Mouse (Mus musculus) forebrain, postnatal 0 days (tissue): ENCODE results near the gene Tmc5. TPM values are rescaled to one million over a fixed set of nuclear protein-coding genes. Genes with fewer than 3 reads are reported as not detected.

Experiments
- ATAC-seq: fragments of 200-750 bp; cut with Nextera tagmentation; 2 replicates; pipeline ENCODE4 v1.8.0; 2017; ENCODE audit warnings: mild to moderate bottlenecking, moderate library complexity
- DNase-seq: peaks from one replicate; pipeline ENCODE4 v3.0.0-alpha.2; 2015
- H3K27ac ChIP-seq: fragments of 300-500 bp; sonication (generic); 2 replicates; pipeline ENCODE4 v1.5.1; 2014; ENCODE audit warnings: low read depth, mild to moderate bottlenecking, antibody characterized with exemption, low read length, moderate library complexity, mixed read lengths
- H3K27me3 ChIP-seq: fragments of 300-500 bp; sonication (generic); 2 replicates; pipeline ENCODE4 v1.6.1; 2014; ENCODE audit warnings: mild to moderate bottlenecking, low read length, mixed read lengths; ENCODE audit not compliant: insufficient read depth
- H3K36me3 ChIP-seq: fragments of 300-500 bp; sonication (generic); 2 replicates; pipeline ENCODE4 v1.6.1; 2014; ENCODE audit warnings: mild to moderate bottlenecking, moderate library complexity; ENCODE audit not compliant: insufficient read depth
- H3K4me1 ChIP-seq: fragments of 300-500 bp; sonication (generic); 2 replicates; pipeline ENCODE4 v1.6.1; 2014; ENCODE audit warnings: antibody characterized with exemption; ENCODE audit not compliant: insufficient read depth
- H3K4me2 ChIP-seq: fragments of 300-500 bp; sonication (generic); 2 replicates; pipeline ENCODE4 v1.6.1; 2014; ENCODE audit warnings: low read depth, mild to moderate bottlenecking, moderate library complexity
- H3K4me3 ChIP-seq: fragments of 300-500 bp; sonication (generic); 2 replicates; pipeline ENCODE4 v1.5.1; 2014; ENCODE audit warnings: low read depth, low read length, mixed read lengths
- H3K9ac ChIP-seq: fragments of 300-500 bp; sonication (generic); 2 replicates; pipeline ENCODE4 v1.6.1; 2014; ENCODE audit warnings: mild to moderate bottlenecking
- H3K9me3 ChIP-seq: fragments of 300-500 bp; sonication (generic); 2 replicates; pipeline ENCODE4 v1.6.1; 2016; ENCODE audit warnings: low read length
- CTCF ChIP-seq: sonication (generic); IDR thresholded peaks from 2 replicates; pipeline ENCODE4 v1.5.1; 2016; ENCODE audit warnings: antibody characterized with exemption, control low read depth, low read depth
- whole genome bisulfite sequencing: fragments of 180-500 bp; shearing (Covaris S2); extraction: QIAGEN DNeasy Blood & Tissue Kit; methylation state at CpG from one replicate; pipeline ENCODE4 v1.1.7; 2014; 5-methylcytosine and 5-hydroxymethylcytosine counted together
- polyA plus RNA-seq: library from polyadenylated mRNA; unstranded; fragments of >200 nt; fragmentation: Nextera tagmentation; extraction: Ambion mirVana; gene quantifications from 2 replicates; pipeline ENCODE4 v1.2.1, GENCODE M21; 2015
- total RNA-seq: library from RNA; depleted of rRNA; stranded (reverse); fragments of >200 nt; gene quantifications from 2 replicates; pipeline ENCODE4 v1.2.3, GENCODE M21; 2014

Tmc5 gene
- total and polyA plus RNA-seq, 2 experiments from 2014 or later, result 0.19 to 0.38 TPM

DNA sequence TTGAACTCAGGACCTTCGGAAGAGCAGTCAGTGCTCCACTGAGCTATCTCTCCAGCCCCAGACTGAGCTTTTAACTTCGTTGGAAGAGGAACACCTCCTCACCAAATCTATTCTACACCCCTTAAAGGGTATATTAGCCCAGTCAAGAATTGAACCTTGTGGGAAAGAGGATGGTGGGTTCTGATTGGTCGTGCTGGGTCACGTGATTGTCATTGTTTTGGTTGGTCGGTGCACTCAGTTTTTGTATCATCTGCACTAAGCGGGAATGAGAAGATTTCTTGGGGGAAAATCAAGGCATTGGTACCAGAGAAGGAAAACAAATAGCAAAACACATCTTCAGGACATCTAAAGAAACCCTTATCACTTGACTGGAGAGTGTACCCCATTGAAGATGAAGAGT, 24.0 kb downstream of the Tmc5 start:
- ATAC-seq, result no peak
- no peak for DNase-seq
- Histone ChIP-seq H3K4me3 (no peak overlapping the region), H3K4me2 (no peak overlapping the region), H3K36me3 (no peaks in the 10 kb centered on the region), H3K9me3 (no peaks in the 10 kb centered on the region), H3K4me1 (no peaks in the 10 kb centered on the region), H3K27me3 (no peaks in the 10 kb centered on the region), H3K27ac (no peak overlapping the region), H3K9ac (no peak overlapping the region)
- no peak for TF ChIP-seq CTCF
- WGBS, result 85% methylated on average over 6 of the region's 6 CpGs

DNA sequence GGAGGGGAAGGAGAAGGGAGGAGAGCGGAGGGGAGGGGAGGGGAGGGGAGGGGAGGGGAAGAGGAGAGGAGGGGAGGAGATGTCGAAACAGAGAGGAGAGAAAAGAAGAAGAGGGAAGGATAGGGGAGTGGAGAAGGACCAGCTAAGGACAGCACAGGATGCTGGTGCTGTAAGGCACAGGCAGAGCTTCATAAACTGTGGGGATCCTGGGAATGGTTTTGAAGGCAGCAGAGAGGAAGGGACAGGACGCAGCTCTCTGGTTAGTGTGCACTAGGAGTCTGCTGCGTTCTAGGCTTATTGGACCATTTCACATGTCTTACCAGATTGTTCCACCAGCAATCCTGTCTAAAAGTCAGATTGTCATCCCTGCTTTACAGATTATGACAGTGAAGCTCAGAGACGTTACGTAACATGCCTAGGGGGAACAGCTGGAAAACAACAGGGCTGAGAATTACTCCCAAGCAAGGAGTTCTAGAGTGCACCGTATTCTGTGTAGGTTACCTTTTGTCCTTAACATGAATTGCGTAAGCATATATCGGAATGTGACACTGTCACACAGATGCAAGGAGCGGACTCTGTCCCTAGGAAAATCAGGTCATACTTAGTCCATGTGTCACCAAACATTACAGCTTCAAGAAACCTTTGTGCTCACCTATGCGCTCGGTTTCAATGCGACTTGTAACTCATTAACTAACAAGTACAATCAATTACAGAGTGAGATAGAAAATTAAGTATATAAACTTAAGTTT, 30.6 kb downstream of the Tmc5 start:
- 81% methylated on average over 13 of the region's 13 CpGs for WGBS
- Histone ChIP-seq H3K9ac (no peak overlapping the region), H3K4me2 (no peak overlapping the region), H3K27ac (no peak overlapping the region), H3K9me3 (no peaks in the 10 kb centered on the region), H3K4me3 (no peak overlapping the region), H3K4me1 (no peaks in the 10 kb centered on the region), H3K27me3 (no peaks in the 10 kb centered on the region), H3K36me3 (no peaks in the 10 kb centered on the region)
- TF ChIP-seq CTCF, result no peak
- no peak for ATAC-seq
- DNase-seq, result no peak

DNA sequence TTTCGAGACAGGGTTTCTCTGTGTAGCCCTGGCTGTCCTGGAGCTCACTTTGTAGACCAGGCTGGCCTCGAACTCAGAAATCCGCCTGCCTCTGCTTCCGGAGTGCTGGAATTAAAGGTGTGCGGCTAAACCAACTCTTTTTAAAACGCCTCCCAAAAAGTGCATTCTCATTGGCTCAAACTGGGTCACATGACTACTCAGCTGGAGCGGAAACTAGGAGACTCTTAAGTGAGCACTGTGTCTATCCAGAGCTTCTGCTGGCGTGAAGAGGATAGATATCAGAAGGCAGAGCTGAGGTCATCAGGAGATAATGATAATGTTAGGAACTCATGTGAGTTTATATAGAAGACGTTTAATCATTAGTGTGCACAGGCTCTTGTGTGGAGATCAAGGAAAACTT, 36.0 kb downstream of the Tmc5 start:
- no peak for DNase-seq
- H3K27ac ChIP-seq, result no peak overlapping the region
- no peak for ATAC-seq
- H3K9ac ChIP-seq, result no peak overlapping the region
- no peak overlapping the region for H3K4me2 ChIP-seq
- H3K27me3 ChIP-seq, result no peaks in the 10 kb centered on the region
- no peak overlapping the region for H3K4me3 ChIP-seq
- H3K9me3 ChIP-seq, result no peaks in the 10 kb centered on the region
- no peak for TF ChIP-seq CTCF
- no peaks in the 10 kb centered on the region for H3K4me1 ChIP-seq
- WGBS, result 88% methylated on average over 9 of the region's 9 CpGs
- no peaks in the 10 kb centered on the region for H3K36me3 ChIP-seq

DNA sequence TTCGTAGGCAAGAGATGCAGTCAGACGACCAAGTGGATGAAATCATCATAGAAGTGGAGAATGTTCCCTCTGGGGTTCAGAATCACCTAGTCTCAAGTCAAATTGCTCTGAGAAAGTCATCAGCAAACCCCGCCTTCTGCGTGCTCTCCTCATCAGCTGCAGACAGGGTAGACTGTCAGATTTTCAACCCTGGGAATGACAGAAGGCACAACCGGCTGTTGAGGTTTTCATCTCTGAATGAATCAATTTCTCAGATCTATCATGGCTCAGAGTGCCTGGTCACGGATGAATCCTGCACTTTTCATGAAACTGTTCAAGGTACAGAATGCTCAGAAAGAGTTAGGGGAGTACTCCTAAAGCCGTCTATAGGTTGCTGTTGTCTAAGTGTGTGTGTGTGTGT, 36.9 kb downstream of the Tmc5 start:
- TF ChIP-seq CTCF, result no peak
- Histone ChIP-seq H3K4me1 (no peaks in the 10 kb centered on the region), H3K27me3 (no peaks in the 10 kb centered on the region), H3K9me3 (no peaks in the 10 kb centered on the region), H3K9ac (no peak overlapping the region), H3K27ac (no peak overlapping the region), H3K4me2 (no peak overlapping the region), H3K36me3 (no peaks in the 10 kb centered on the region), H3K4me3 (no peak overlapping the region)
- DNase-seq, result no peak
- no peak for ATAC-seq
- WGBS, result 78% methylated on average over 7 of the region's 7 CpGs

DNA sequence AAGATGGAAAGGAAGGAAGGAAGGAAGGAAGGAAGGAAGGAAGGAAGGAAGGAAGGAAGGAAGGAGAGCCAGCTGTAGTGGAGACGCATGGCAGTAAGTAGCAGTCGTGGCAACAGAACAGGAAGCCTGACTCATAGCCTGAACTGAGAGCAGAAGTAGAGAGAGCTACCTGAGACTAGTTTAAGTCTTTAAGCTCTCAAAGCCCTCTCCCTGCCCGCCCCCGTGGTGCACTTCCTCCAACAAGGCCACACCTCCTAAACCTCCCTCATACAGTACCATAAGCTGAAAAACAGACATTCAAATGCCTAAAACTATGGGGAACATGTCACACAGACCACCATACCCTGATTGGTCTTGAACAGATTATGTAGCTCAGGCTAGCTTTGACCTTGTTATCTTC, 40.4 kb downstream of the Tmc5 start:
- Histone ChIP-seq H3K4me2 (no peak overlapping the region), H3K9me3 (no peaks in the 10 kb centered on the region), H3K4me1 (no peaks in the 10 kb centered on the region), H3K36me3 (no peaks in the 10 kb centered on the region), H3K27me3 (no peaks in the 10 kb centered on the region), H3K9ac (no peak overlapping the region), H3K4me3 (no peak overlapping the region), H3K27ac (no peak overlapping the region)
- WGBS, result 76% methylated on average over 4 of the region's 4 CpGs
- ATAC-seq (no peak), DNase-seq (no peak)
- no peak for TF ChIP-seq CTCF

DNA sequence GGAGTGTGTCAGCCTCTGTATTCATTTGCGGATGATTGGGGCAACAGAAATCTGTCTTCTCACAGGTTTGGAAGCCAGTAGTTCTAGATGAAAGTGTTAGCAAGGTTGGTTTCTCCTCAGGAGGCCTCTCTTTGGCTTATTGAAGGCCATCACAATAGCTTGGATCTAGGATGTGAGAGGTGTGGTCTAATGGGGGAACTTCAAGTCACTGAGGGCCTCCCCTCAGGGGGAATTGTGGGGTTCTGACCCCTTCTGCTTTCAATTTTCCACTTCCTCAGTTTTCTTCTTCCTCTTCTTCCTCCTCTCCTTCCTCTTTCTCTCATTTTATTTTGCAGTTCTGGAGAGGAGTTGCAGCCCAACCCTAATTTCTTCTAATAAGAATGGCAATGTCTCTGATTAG, 49.1 kb downstream of the Tmc5 start:
- DNase-seq (no peak), ATAC-seq (no peak)
- Histone ChIP-seq H3K9me3 (no peaks in the 10 kb centered on the region), H3K4me2 (no peak overlapping the region), H3K27me3 (no peaks in the 10 kb centered on the region), H3K36me3 (no peaks in the 10 kb centered on the region), H3K27ac (no peak overlapping the region), H3K4me3 (no peak overlapping the region), H3K9ac (no peak overlapping the region), H3K4me1 (no peaks in the 10 kb centered on the region)
- TF ChIP-seq CTCF, result no peak
- 92% methylated on average over 1 of the region's 1 CpGs for WGBS

DNA sequence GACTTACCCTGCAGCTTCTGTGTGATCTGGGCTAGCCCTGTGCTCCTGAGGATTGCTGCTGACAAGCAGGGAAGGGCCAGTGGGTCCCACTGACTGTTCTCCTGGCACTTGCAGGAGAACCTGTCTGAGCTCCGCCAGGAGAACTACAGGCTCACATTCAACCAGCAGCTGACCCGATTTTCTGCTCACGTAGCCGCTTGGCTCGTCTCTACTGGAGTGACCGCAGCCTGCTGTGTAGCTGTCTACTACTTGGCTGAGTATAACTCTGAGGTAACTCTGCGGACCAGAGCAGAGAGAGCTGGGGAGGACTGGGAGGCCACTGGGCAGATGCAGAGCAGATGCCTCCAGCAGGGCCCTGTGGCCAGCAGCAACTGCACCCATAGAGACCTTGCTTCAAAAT, 52.2 kb downstream of the Tmc5 start:
- no peak; the same call in 1 of the 2 replicates for ATAC-seq
- DNase-seq, result no peak
- H3K4me2 ChIP-seq, result no peak overlapping the region
- H3K4me1 ChIP-seq, result no peaks in the 10 kb centered on the region
- H3K9me3 ChIP-seq, result no peaks in the 10 kb centered on the region
- H3K27ac ChIP-seq, result no peak overlapping the region
- TF ChIP-seq CTCF, result no peak
- no peaks in the 10 kb centered on the region for H3K36me3 ChIP-seq
- 75% methylated on average over 7 of the region's 7 CpGs for WGBS
- no peak overlapping the region for H3K9ac ChIP-seq
- H3K4me3 ChIP-seq, result no peak overlapping the region
- no peaks in the 10 kb centered on the region for H3K27me3 ChIP-seq

- no peak overlapping the region for H3K4me2 ChIP-seq
- H3K36me3 ChIP-seq, result no peaks in the 10 kb centered on the region
- no peak overlapping the region for H3K9ac ChIP-seq
- no peaks in the 10 kb centered on the region for H3K9me3 ChIP-seq
- WGBS, result 85% methylated on average over 4 of the region's 4 CpGs
- no peak for DNase-seq
- H3K4me1 ChIP-seq, result no peaks in the 10 kb centered on the region
- no peak for TF ChIP-seq CTCF
- H3K4me3 ChIP-seq, result no peak overlapping the region
- H3K27me3 ChIP-seq, result no peaks in the 10 kb centered on the region
- ATAC-seq, result no peak
- no peak overlapping the region for H3K27ac ChIP-seq
These were observed 53.0 kb downstream of the Tmc5 start for GRCm38 (mm10) chr7:118650119-118650518.
